Mouse (Mus musculus): ENCODE data around the gene Srr.

DNA sequence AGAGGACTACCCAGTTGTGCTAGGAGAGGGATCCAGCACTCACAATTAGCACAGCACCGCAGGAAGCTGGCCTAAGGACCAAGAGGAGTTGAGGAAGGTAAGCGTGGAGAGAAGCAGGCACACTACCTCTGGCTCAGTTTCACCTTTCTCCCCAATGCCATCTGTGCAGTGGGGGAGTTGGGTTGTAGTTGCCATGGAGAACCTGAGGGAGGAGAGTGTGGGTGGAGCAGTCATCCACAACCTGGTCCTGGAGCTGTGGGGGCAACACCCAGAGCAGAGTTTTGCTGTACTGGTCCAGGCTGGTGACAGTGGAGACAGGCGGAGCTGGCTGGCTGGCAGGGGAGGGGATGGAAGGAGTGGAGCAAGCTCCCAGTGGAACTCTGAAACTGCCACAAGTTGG lies 51.1 kb downstream of the Srr start:
- no peak for TF ChIP-seq CTCF (IDR thresholded peaks at IDR 0.05; ENCODE audit: low read depth, low read length)
- TF ChIP-seq POLR2A (IDR thresholded peaks at IDR 0.05; ENCODE audit: extremely low read depth, insufficient read depth, low read length): no peak
